Mouse (Mus musculus): ENCODE results near the gene Mchr1.

Gene Mchr1

DNA sequence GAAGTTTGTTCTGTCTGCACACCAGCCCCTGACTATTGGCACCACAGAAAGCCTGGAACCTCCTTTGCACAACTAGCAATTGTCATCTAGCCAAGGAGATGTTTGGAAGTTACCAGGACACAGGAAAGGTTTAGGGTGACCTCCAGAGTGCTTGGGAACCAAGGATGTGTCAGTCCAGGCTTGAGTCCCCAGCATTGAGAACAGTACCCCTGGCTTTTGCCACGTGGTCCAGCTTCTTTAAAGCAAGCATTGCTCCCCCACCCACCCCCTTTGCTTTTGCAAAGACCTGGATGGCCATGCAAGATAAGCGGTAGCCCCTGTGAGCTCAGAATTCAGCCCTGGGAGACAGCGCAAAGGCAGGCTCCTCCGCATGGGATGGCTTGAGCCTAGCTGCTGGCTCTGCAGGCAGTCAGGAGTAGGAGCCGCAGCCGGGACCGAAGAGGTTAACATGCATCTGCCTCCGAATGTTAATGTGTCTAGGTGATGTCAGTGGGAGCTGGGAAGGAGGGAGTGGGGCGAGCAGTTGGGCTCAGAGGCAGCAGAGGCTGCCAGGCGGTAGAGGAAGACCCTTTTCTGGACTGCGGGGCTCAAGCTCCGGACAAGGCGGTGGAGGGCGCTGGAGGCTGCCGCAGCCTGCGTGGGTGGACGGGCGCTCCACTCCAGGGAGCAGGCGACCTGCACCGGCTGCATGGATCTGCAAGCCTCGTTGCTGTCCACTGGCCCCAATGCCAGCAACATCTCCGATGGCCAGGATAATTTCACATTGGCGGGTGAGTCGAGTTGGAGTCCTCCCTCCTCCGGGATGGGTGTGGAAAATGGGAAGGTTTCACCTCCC is at the start of gene Mchr1:
TSS of gene Mchr1 (plus strand) at position 414 of the 835 bp plus-strand sequence.
- peak; percentile 91 for DNase-seq

DNA sequence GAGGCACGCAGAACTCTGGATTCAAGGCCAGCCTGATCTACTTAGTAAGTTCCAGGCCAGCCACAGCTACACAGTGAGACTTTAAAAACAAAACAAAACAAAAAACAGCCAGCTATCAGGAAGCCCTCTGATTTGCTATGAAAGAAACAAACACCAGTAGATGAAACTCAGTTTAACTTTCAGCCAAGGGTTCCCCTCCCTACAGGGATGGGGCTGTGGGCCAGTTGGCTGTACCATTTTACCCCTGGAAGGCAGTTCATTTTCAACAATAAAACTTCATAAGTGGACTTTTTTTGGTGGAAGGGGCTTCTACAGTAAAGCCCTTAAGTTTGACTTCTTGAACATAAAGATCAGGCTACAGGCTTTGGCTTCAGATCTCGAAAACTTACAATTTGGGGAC is 46.2 kb upstream of the Mchr1 start:
- peak; percentile 93 for DNase-seq

DNA sequence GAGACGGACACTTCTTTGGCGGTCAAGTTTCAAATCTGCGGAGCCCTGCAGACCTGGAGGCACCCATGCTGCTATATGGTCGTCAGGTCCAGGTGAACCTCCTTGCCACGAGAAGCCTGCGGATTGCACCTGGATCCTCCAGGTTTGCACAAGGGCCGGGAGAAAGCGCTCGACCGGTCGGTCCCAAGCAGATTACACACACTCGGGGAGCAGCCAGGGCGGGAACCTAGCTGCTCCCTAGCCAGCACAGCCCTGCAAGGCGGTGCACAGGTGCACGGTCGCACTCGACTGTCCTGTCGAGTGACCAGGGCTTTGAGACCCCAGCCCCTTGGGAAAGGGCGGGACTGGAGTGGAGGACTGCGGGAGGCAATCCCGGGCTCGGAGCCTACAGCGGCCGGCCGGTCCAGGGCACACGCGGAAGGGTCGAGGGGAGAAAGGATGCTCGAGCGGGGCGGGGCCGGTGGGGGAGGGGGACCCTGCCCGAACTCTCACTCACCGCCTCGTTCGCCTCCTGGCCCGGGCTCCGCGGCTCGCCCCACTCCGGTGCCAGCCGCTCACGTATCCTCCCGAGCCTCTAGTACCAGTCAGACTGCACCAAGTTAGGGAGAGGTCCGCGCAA is 45.2 kb upstream of the Mchr1 start:
- no peak for DNase-seq

DNA sequence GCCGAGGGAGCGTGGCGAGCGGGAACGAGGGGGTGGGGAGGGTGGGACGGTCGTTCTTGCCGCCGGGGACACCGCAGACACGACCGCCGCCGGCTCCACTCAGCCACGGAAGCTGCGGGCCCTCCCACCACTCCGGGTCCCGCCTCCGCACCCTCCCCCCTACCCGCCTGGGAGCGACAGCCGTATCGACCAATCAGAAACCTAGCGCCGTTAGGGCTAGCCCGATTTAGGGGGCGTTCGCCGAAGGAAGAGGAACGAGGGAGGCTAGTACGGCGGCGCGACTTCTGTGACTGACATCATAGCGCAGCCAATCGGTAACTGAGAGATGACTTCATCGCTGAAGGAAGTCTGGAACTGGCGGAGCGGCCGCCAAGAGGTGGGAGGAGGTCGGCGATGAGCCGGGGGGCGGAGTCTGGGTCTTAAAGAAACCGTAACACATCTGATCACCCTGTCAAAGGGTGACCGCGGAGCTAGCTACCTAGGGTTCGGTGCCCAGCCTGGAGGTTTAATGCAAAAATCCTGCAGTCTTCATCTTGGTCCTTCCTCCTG is 44.6 kb upstream of the Mchr1 start, which contains the start of gene Mrtfa:
TSS of gene Mrtfa (minus strand) at position 128 of the 549 bp plus-strand sequence.
- DNase-seq = peak; percentile 100

DNA sequence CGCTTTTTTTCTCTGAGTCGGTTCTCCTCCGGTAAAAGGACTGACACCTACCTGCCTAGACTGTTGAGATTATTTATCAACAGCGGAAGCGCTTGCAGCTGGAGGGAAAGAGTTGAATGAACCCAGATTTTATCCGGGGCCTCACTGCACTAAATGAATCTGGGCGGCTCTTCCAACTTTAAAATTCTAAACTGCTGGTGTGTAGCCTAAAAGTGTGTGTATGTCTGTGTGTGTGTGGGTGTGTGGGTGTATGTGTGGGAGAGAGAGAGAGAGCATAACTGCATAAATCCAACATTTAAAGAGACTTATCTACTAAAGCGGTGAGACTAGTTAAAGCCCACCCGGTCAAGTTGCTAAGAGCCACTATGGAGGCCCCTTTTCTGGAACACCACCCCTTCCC is 44.0 kb upstream of the Mchr1 start:
- DNase-seq = no peak

DNA sequence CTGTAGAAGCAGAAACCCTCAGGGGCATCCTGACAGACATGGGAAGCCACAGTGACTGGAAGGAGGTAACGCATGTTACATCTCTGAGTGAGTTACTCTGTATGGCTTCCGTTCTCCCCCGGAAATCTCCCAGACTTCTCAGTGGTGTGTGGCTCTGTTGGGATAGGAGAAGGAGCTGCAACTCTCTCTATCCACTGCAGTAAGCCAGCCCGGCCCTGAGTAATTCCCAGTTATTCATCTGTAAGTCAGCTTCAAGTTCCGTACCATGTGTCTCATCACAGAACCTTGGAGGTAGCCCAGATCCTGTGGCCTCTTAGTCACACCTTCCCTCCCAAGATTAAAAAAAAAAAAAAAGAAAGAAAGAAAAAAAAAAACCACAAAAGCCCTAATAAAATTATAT is 43.0 kb upstream of the Mchr1 start:
- peak; percentile 81 for DNase-seq

DNA sequence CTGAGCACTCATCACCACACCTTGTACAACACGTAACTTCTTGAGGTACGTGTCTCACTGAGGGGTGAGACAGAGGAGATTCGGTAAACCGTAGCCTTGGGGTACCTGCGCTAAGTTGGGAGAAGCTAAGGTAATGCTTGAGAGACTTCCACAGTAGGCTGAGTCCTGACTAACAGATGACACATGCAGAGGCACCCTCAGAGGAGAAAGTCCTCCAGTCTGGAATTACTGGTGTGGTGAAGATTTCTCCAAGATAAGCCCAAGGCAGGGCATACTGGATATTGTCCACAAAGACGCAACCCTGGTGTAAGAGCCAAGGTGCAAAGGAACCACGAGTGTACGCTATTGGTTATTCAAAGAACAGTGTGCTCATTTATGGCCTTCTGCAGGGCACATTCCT is 42.4 kb upstream of the Mchr1 start:
- peak; percentile 69 for DNase-seq

DNA sequence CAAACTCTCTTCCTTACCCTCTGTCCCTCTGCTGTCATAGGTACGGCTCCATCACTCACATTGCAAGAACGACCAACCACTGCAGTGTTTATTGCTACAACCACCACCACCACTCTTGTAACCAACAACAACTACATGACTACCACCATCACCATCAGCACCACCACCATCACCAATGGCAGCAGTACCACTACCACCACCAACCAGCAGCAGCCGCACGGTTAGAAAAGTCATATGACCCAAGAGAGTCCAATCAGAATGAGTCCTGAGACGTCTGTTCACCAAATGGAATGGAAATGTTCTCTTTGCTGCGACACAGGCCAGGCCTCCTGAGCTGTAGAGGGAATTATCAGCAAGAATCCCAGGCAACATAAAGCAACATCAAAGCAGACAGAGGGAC is 40.5 kb upstream of the Mchr1 start:
- DNase-seq = peak; percentile 87

DNA sequence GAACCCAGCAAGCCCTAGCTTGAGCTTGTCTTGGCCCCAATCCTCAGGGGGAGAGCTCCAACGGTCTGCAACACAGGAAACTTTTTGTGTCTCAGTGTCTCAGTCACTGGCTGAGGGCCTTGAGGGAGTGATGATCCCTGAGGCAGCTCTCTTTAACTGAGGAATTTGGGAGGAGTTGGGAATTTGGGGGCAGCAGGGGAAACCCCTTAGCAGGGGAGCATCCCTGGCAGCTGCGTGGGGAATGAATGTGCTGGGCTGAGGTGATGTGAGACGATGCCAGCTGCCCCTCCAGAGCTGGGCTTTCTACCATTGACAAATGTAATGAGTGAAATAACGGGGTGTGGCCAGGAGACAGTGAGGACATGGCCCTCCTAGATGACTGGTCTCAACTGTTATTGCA is 39.9 kb upstream of the Mchr1 start:
- peak; percentile 87 for DNase-seq

DNA sequence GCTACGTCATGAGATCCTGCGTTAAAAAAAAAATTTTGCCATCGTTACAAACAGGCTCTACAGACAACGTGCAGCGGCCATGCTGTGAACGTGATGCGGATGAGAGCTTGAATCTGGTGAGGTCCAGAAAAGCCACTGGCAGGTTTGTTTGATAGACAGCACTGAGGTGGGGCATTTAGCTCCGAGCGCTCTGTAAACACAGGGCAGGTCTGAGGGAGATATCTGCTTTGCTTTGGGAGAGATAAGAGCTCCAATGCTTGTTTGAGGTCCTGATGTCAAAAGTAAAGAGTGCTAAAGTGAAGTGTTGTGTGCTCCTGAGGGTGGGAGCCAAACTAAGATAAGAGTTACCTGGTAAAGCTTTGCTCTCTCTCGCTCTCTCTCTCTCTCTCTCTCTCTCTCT is 38.1 kb upstream of the Mchr1 start:
- no peak for DNase-seq

DNA sequence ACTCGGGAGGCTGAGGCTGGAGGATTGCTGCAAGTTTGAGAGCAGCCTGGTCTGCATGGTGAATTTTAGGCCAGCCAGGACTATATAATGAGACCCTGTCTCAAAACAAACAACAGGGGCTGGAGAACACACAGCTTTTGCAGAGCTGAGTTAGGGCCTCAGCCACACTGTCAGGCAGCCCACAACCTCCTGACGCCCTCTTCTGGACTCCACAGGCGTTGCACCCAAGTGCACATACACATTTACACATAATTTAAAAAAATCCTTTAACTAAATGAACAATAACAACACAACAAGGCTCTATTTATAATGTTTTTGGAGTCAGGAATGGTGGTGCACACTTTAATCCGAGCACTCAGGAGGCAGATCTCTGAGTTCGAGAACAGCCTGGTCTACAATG is 36.9 kb upstream of the Mchr1 start:
- DNase-seq = peak; percentile 82

DNA sequence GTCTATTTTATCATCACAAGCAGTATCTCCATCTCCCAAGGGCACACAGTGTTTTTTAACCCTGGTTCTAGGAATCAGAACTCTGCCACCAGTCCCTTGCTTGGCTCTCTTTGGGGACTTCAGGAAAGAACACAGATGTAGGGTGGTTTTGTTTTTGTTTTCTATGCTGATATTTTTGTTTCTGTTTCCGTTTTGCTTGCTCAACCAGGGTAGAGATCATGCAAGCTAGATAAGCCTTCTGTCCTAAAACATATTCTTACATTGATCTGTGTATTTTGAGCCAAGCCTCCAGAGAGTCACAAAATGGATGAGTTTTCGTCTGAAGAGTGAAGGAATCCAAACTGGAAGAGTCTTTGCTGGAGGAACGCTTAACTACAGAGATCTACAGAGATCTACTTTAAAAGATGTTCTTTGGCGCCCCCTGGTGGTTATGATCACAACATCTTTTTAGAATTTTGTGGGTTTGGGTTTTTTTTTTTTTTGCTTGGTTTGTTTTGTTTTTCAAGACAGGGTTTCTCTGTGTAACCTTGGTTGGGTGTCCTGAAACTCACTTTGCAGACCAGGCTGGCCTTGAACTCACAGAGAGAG is 35.8 kb upstream of the Mchr1 start:
- peak; percentile 71 for DNase-seq

DNA sequence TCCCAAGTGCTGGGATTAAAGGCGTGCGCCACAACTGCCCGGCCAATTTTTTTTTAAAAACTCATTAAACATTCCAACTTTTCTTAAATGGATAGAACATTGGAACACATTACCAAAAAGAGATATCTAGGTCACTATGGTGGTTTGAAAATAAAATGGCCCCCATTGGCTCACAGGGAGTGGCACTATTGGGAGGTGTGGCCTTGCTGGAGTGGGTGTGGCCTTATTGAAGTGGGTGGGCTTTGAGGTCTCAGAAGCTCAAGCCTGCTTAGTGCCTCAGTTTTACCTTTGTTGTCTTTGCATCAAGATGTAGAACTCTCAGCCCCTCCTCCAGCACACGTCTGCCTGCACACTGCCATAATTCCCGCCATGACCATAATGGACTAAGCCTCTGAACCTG is 32.8 kb upstream of the Mchr1 start:
- peak; percentile 51 for DNase-seq

DNA sequence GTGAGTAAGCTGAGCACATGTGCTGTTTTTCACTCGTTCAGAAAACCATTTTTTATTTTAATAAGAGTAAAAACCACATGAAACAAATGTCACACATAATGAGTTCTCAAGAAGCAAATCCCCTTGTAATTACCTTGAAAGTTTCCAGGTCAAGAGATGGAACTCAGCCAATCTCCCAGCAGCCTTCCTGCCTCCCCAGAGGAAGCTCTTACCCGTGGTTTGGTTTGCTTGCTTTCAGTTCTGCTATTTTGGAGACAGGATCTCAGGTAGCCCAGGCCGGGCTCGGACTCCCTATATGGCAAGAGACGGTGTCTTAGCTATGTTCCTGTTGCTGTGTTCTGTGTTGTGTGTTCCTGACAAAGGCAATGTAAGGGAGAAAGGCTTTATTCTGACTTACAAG is 24.8 kb upstream of the Mchr1 start:
- DNase-seq = no peak

DNA sequence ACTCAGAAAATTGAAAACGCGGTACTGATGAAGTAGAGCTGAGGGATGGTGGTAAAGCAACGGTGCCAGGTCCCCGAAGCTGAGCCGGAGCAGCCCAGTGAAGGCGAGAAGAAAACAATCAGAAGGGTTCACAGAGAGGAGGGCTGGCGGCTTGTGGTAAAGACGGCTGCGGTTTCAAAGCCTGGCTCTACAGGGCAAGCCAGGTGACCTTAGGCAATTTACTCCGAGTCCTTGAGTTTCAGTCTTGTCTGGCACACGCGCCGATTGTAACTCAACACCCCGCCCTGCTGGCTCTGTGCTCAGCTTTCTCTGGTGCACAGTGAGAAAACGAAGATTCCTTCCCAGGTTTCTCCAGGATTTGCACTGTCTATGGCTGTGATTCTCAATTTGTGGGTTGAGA is 22.3 kb upstream of the Mchr1 start:
- DNase-seq = peak; percentile 89

DNA sequence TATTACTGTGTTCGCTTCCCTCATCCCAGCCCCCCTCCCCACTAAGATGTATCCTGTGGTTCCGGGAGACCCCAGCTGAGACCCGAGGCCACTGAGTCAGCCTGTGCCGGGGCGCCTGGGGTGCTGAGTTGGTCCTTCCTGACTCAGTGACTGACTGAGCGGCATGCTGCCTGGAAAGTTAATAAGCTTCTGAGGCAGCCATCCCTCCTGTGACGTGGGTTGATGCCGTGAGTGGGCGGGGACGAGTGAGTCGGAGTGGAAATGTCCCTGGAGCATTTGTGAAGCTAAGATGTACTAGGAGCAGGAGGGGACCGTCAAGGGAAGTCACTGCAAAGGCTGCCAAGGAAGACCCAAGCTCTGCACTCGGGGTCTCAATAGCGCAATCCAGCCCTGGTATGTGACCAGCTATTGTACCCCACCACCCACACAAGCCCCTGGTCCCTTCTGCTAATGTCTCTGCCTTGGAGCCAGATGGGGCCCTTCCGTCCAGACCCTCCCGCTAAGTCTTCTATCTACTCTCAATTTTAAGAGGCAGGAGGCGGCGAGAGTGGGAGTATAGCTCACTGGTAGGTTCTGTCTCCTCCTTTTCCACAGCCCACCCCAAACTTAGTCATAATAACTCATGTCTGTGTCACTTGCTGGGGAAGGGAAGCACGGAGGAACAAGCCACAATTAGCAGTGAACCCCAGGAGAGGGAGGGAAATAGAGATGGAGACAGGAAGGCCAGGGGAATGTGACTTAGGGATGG is 18.2 kb upstream of the Mchr1 start:
- DNase-seq = peak; percentile 81

DNA sequence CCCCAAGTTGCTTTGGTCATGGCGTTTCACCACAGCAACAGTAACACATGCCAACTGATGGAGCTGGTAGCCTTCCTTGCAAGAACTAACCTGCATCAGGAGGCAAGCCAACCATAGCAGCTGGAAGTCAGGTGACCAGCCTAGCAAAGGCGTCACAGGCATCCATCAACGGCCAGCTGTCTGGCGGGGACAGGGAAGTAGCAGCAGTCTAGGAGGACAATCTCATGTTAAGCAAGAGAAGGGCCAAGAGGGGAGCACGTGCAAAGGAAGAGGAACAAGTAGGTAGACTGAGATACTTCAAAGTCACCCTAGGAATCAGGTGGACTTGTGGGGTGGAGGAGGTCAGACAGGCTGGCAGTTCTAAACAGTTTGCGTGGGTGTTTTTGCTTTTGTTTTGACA is 16.2 kb upstream of the Mchr1 start:
- DNase-seq = peak; percentile 82

DNA sequence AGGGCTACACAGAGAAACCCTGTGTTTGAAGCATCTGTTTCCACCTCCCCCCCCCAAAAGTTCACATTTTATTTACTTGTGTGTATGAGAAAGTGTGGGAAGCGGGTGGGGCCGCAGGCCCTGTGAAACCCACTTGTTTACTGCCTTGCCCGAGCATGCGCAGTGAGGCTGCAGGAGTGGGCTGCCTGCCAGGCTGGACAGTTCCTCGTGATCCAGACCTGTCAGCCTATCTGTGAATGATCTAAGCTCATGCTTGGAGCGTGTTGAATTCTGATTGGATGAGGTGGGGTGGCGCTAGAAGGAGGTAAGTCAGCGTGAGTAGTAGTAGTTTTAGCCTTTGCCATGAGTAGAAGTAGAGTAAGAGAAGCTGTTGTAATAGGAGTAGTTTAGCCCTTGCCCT is 15.2 kb upstream of the Mchr1 start:
- peak; percentile 87 for DNase-seq

DNA sequence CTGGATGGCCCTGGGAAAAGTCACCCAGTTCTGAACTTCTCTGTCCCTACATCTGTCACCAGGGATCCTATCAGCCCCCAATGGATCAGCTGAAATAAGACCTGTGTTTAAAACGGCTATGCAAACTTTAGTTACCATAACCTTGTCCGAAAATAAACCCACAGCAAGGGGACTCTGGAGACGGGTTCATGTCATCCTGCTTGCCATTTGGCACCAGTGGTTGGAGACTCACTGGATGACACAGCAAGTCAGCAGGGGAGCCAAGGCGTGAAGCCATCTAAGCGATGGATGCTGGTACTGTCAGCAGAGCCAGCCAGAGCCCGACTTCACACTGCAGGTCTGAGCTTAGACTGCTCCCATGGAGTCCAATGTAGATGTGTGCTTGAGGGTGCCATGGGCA is 13.9 kb upstream of the Mchr1 start:
- peak; percentile 87 for DNase-seq

DNA sequence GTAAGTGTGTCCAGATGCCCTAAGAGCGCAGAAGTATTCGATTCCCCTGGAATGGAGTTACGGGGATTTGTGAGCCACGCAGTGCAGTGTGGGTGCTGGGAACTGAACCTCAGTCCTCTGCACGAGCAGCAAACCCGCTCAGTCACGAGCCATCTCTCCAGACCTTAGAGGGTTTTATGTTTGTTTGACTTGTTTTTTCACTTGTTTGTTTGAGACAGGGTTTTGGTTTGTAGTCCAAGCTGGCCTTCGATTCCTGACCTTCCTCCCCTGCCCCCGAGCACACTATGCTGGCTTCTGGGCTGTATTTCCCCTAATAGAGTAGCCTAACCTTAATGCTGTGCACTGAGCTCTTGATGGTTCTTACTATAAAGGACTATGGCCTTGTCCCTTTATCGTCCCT is 10.3 kb upstream of the Mchr1 start:
- DNase-seq = peak; percentile 60

DNA sequence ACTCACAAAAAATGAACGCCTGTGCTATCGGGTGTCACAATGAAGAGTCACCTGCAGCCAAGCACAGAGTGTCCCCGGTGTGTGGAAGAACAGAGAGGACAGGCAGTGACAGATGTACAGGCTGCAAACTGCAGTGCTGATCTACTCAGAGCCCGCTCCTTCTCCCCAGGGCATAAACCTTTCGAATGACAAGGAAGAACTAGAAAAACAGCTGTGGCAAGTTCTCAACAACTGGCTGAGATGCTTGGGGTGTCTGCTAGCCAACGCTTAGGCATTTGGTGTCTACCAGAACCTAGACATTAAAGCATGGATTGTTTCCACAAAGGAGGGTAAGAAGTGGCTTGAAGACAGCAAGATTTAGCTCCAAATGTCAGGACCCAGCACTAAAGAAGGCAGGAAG is 9.6 kb upstream of the Mchr1 start:
- DNase-seq = peak; percentile 63

DNA sequence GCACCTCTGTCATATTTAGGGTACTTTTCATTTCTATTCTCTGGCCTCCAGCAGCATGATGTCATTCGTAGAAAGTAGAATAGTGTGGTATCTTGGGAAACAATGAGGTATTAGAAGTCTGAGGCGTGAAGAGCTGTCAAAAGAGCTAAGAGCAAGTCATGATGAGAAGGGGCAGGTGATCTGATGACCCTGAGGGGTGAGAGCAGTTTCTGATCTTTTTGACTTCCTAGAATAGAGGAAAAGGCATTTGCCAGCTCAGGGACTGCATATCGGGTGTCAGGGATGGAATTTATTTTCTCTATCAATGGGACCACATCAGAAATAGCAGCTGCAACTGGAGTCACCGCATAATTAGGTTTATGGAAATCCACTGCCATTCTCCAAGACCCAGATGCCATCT is 8.5 kb upstream of the Mchr1 start:
- DNase-seq = peak; percentile 61

DNA sequence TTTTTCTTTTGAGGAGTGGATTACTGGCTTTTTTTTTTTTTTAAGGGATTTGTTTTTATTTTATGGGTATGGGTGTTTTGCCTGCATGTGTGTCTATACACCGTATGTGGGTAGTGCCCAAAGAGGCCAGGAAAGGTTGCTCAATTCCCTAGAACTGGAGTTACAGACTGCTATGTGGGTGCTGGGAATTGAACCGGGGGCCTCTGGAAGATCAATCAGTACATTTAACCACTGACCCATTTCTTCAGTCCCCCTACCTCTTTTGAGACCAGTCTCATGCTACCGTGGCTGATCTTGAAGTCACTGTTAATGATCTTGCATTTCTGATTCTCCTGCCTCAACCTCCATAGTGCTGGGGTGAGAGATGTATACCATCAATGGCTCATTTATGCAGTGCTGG is 8.0 kb upstream of the Mchr1 start:
- peak; percentile 62 for DNase-seq
